Mouse (Mus musculus): ENCODE data around the gene Stat6. TPM values are rescaled to one million over a fixed set of nuclear protein-coding genes. Genes with fewer than 3 reads are reported as not detected.

Gene Stat6
- 33.1 and 37.6 TPM in 2 replicates for polyA plus RNA-seq (2015; fragmentation: Nextera tagmentation; extraction: Ambion mirVana)

DNA sequence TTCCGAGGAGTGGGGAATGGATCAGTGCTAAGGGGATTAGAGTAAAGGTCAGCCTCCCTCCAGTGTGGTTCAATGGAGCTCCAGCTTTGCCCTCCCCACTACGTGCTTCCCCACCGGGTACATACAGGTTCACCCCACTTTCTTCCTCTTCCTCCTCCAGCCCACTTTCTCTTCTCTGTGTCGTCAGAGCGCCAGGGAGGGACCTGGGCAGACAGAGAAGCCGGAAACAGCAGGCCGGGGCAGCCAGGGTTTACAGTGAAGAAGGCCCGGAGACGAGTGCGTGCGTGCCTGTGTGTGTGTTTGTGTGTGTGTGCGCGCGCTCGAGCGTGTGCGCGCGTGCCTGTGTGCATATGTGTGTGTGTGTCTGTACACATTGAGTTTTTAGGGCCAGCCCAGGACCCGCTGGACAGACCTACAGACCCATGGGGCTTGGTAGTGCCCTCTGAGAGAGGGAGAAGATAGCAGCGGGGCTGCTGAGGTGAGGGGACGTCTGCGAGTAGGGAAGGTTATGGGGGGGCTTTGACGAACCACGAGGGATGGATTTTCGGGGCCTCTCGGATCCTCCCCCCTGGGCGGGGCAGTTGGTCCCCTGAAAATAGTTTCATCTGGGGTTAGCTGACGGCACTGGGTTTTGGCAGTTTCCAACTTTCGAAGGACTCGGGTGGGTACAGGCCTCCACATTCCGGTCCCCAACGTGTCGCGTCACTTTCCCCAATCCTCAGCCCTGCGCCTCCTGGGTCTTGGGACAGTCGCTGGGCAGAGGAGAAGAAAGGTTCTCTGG lies at the start of gene Stat6:
Gene Stat6 (plus strand): TSS at position 215 of the 781 bp plus-strand sequence.
- peak; percentile 56 for ATAC-seq (ENCODE audit: borderline replicate concordance, extremely low read depth, low FRiP score, low TSS enrichment)
- peak within 1 kb of the TSS; percentile 88 for H3K27ac ChIP-seq
- peak within 1 kb of the TSS; percentile 80 for H3K4me2 ChIP-seq
- H3K36me3 ChIP-seq = peaks cover 6% of the 10 kb centered on the region; the same call in 1 of the 2 replicates
- no peaks in the 10 kb centered on the region for H3K9me3 ChIP-seq
- peak within 1 kb of the TSS; percentile 52 for H3K9ac ChIP-seq
- H3K4me3 ChIP-seq = peak within 1 kb of the TSS; percentile 51
- WGBS = 3% methylated on average over 37 of the region's 37 CpGs
- H3K4me1 ChIP-seq = peaks cover 24% of the 10 kb centered on the region
- H3K27me3 ChIP-seq = no peaks in the 10 kb centered on the region

DNA sequence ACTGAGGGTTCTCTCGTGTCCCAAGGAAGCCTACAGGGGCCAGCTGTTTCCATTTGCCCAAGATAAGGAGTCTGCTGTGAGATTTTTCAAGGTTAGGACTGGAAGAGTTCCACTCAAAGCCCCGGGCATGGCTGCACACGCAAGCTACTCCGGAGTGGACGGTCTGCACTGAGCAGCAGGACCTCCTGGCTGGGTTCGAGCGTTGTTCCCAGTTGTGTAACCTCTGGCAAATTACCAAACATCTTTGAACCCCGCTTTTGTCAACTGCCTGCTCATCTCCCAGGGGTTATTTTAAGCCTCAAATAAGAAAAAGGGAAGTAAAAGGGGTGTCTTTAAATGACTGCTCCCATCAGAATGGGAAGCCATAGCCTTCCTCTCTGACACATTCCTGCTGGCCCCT lies 48.4 kb upstream of the Stat6 start:
- H3K27me3 ChIP-seq = no peaks in the 10 kb centered on the region
- no peaks in the 10 kb centered on the region for H3K9me3 ChIP-seq
- no peak for ATAC-seq (ENCODE audit: borderline replicate concordance, extremely low read depth, low FRiP score, low TSS enrichment)
- WGBS = 51% methylated on average over 8 of the region's 8 CpGs
- 0 out of 2 replicates have a peak overlapping the region, but pooled peaks have one; percentile 2 for H3K27ac ChIP-seq
- no peak overlapping the region for H3K4me3 ChIP-seq
- H3K9ac ChIP-seq = no peak overlapping the region
- peaks cover 17% of the 10 kb centered on the region for H3K36me3 ChIP-seq
- peaks cover 78% of the 10 kb centered on the region for H3K4me1 ChIP-seq
- no peak overlapping the region for H3K4me2 ChIP-seq

DNA sequence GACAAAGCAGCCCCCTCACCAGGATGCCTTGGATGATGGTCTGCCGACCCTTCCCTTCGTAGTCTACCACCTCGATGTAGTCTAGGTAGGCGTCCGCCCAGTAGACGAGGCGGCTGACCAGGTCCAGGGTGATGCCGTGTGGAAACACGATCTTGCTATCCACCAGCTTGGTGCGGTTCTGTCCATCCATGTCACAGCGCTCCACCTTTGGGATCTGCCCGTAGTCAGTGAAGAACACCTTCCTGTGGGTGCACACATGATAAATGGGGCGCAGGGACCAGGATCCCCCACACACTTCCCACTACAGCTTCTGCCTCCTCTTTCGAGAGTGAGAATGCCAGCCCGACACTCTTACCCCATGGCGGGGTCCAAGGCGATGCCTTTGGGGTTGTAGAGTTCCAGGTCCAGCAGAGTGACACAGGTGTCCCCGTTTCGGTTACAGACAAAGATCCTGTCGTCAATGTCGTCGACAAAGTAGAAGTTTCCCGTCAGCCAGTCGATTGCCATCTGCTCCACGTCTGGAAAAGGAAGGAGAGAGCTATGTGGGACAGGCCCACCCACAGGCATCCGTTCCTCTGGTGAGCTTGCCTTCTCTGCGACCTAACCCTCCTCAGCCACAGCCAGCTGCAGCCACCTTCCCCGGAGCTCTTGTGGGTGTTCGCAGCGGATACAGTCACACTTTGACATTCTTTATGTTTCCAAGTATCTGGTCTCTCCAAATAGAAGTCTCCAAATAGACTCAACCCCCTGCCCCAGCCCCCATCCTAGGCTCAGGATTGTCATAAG lies 47.7 kb upstream of the Stat6 start:
- Histone ChIP-seq H3K9ac (no peak overlapping the region), H3K36me3 (peaks cover 11% of the 10 kb centered on the region), H3K4me2 (no peak overlapping the region), H3K27me3 (no peaks in the 10 kb centered on the region), H3K4me3 (no peak overlapping the region), H3K4me1 (peaks cover 86% of the 10 kb centered on the region), H3K27ac (peak overlapping the region; percentile 83), H3K9me3 (no peaks in the 10 kb centered on the region)
- 72% methylated on average over 30 of the region's 30 CpGs for WGBS
- no peak for ATAC-seq (ENCODE audit: borderline replicate concordance, extremely low read depth, low FRiP score, low TSS enrichment)

DNA sequence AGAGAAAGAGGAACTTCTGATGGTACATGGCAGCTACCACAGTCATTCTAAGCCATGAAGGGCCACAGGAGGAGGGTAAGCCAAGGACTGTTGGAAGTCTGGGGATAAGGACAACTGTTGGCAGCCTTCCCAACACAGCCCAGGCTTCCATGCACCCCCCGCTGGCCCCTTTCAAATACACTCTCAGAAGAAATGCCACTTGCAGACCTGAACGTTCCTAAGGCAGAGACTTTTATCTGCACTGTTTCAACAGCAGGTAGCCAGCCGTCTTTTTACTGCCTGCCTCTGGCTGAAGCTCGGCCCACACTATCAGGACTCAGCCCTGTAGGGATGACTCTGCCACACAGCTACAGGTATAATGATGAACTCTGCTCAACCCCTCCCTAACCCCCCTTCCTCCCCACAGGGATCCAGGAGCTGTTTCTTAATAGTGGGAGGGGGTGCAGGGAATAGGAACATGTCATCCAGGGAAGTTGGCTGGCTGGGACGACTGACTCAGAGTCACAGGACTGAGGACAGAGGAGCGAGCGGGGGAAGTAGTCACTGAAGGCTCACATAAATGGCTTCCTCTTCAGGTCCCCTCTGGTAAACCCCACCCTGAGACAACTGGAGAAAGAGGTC lies 46.4 kb upstream of the Stat6 start:
- WGBS = 35% methylated on average over 7 of the region's 7 CpGs
- Histone ChIP-seq H3K27ac (peak overlapping the region; percentile 83), H3K4me3 (no peak overlapping the region), H3K36me3 (peaks cover 8% of the 10 kb centered on the region), H3K27me3 (no peaks in the 10 kb centered on the region), H3K4me2 (peak overlapping the region; percentile 22; the same call in 1 of the 2 replicates), H3K9ac (no peak overlapping the region), H3K9me3 (no peaks in the 10 kb centered on the region), H3K4me1 (peaks cover 92% of the 10 kb centered on the region)
- ATAC-seq (ENCODE audit: borderline replicate concordance, extremely low read depth, low FRiP score, low TSS enrichment) = no peak

DNA sequence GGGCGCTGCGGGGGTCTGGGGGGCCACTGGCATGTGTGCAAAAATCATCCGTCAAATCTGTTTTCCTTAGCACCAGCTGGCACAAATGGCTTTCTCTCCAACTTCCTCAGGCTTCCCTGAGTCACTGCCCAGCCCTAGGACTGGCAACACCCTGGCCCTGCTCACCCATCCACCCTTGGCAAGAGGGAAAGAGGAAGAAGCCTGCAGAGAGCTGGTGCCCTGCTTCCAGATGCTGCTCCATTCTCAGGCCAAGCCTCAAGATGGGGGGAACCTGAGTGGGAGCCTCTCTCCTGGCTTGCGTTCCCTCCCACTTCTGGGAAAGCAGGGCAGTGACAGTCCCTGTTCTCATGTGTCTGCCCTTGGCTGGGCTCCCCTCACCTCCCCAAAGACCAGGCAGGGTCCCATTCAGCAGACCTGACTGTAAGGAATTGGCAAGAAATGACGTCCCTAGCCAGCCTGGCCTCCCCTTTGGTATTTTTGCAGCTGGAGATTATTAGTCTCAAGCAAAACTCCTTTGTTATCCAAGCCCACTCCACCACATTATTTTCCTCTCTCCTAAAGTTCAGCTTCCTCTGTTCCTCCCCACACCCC lies 45.4 kb upstream of the Stat6 start:
- H3K9me3 ChIP-seq = no peaks in the 10 kb centered on the region
- no peak overlapping the region for H3K4me2 ChIP-seq
- WGBS = 64% methylated on average over 5 of the region's 5 CpGs
- no peak for ATAC-seq (ENCODE audit: borderline replicate concordance, extremely low read depth, low FRiP score, low TSS enrichment)
- no peak overlapping the region for H3K4me3 ChIP-seq
- H3K36me3 ChIP-seq = peaks cover 13% of the 10 kb centered on the region
- no peak overlapping the region for H3K9ac ChIP-seq
- H3K27me3 ChIP-seq = no peaks in the 10 kb centered on the region
- H3K27ac ChIP-seq = peak overlapping the region; percentile 83
- H3K4me1 ChIP-seq = peaks cover 86% of the 10 kb centered on the region

DNA sequence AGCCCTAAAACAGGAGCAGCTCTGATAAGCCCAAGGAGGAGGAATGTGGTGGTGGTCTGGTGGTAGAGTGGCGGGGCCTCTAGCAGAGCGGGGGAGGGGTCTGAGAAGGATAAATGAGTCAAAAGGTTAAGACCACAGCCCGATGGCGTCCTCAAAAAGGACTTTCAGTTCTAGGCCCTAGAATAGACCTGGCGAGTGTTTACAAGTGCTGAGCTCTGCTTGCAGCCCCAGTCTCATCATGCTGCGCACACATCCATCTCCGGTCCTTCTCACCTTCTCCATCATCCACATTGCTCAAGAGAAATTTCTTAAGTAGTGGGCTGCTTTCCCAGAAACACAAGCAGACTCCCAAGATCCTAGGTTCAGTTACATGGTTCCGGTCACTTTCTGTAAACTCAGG lies 44.2 kb upstream of the Stat6 start:
- 47% methylated on average over 8 of the region's 8 CpGs for WGBS
- Histone ChIP-seq H3K9me3 (no peaks in the 10 kb centered on the region), H3K27me3 (no peaks in the 10 kb centered on the region), H3K4me2 (no peak overlapping the region), H3K27ac (no peak overlapping the region), H3K9ac (no peak overlapping the region), H3K4me1 (peaks cover 84% of the 10 kb centered on the region), H3K36me3 (peaks cover 9% of the 10 kb centered on the region), H3K4me3 (no peak overlapping the region)
- no peak for ATAC-seq (ENCODE audit: borderline replicate concordance, extremely low read depth, low FRiP score, low TSS enrichment)

DNA sequence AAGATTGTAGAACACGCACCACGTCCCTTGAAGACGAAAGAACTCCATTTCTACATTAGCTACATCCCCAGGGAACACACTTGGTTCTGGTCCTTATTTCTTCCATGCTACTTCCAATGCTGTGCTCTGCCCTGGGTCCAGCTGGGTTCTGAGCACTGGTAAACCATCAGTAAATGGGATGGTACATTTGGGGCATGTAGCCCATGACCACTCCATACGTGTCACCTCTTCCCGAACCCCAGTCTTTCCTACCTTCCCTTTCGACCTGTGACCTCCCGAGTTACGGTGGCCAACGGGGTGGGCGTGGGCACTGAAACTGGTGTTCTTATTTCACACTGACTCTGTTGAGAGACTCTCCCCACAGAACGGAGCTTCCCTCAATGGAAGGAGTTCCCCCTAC lies 43.5 kb upstream of the Stat6 start:
- no peak overlapping the region for H3K4me2 ChIP-seq
- H3K4me1 ChIP-seq = peaks cover 87% of the 10 kb centered on the region
- ATAC-seq (ENCODE audit: borderline replicate concordance, extremely low read depth, low FRiP score, low TSS enrichment) = no peak
- H3K27me3 ChIP-seq = no peaks in the 10 kb centered on the region
- H3K27ac ChIP-seq = peak overlapping the region; percentile 85
- no peaks in the 10 kb centered on the region for H3K9me3 ChIP-seq
- 76% methylated on average over 11 of the region's 11 CpGs for WGBS
- H3K4me3 ChIP-seq = no peak overlapping the region
- H3K9ac ChIP-seq = no peak overlapping the region
- H3K36me3 ChIP-seq = peaks cover 14% of the 10 kb centered on the region; the same call in 1 of the 2 replicates

DNA sequence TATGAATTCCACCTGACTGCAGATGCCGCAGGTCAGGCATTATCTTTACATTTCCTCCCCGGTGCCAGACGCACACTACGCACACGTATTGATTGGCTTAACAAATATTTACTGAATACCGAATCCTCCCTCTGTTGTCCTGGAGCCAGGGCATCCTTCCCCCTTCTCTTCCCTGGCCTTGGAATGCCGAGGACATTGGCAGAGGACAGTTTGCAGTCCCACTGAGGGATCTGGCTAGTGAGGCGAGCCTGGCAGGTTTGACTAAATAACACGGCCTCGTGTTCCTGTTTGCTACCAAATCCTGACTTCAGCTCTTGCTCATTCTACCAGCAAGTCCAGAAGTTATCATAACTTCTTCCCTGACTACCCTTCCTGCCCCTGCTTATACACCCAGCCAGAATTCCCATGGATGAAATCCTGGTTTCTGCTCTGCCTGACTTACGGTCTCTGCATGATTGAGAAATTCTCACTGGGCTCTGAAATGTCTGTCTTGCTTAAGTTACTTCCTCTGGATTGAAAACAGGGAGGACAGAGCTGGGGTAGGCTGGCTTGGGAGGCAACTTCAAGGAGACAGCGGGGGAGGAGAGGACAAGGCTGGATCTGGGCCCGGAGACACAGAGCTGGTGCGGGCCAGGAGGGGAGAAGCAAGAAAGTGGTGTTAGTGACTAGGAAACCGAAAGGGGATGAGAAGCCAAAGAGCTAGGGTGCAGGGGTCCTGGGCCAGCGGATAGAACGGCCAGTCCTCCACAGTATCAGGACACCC lies 42.8 kb upstream of the Stat6 start:
- peaks cover 87% of the 10 kb centered on the region for H3K4me1 ChIP-seq
- peaks cover 15% of the 10 kb centered on the region; the same call in 1 of the 2 replicates for H3K36me3 ChIP-seq
- H3K27me3 ChIP-seq = no peaks in the 10 kb centered on the region
- no peaks in the 10 kb centered on the region for H3K9me3 ChIP-seq
- no peak overlapping the region for H3K4me3 ChIP-seq
- no peak overlapping the region for H3K9ac ChIP-seq
- peak overlapping the region; percentile 85 for H3K27ac ChIP-seq
- WGBS = 32% methylated on average over 17 of the region's 17 CpGs
- H3K4me2 ChIP-seq = no peak overlapping the region
- peak; percentile 73 for ATAC-seq (ENCODE audit: borderline replicate concordance, extremely low read depth, low FRiP score, low TSS enrichment)

DNA sequence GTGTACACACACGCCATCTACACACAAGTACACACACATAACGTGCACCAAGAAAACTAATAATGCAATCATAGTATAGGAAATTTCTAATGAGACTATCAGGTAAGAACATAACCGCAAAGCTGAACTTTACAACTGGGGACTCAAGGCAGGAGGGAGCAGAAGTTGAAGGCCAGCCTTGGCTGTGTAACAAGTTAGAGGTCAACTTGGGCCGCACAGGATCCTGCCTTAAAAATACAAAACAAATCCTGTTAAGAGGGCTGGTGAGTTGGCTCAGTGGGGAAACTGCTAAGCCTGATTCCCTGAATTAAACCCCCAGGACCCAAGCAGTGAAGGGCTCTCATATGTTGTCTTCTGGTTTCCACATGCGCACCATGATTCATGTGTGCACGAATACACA lies 40.6 kb upstream of the Stat6 start:
- 96% methylated on average over 6 of the region's 6 CpGs for WGBS
- Histone ChIP-seq H3K36me3 (peaks cover 35% of the 10 kb centered on the region), H3K27ac (no peak overlapping the region), H3K4me2 (no peak overlapping the region), H3K9ac (no peak overlapping the region), H3K4me1 (peaks cover 72% of the 10 kb centered on the region), H3K4me3 (no peak overlapping the region), H3K27me3 (no peaks in the 10 kb centered on the region), H3K9me3 (no peaks in the 10 kb centered on the region)
- no peak for ATAC-seq (ENCODE audit: borderline replicate concordance, extremely low read depth, low FRiP score, low TSS enrichment)

DNA sequence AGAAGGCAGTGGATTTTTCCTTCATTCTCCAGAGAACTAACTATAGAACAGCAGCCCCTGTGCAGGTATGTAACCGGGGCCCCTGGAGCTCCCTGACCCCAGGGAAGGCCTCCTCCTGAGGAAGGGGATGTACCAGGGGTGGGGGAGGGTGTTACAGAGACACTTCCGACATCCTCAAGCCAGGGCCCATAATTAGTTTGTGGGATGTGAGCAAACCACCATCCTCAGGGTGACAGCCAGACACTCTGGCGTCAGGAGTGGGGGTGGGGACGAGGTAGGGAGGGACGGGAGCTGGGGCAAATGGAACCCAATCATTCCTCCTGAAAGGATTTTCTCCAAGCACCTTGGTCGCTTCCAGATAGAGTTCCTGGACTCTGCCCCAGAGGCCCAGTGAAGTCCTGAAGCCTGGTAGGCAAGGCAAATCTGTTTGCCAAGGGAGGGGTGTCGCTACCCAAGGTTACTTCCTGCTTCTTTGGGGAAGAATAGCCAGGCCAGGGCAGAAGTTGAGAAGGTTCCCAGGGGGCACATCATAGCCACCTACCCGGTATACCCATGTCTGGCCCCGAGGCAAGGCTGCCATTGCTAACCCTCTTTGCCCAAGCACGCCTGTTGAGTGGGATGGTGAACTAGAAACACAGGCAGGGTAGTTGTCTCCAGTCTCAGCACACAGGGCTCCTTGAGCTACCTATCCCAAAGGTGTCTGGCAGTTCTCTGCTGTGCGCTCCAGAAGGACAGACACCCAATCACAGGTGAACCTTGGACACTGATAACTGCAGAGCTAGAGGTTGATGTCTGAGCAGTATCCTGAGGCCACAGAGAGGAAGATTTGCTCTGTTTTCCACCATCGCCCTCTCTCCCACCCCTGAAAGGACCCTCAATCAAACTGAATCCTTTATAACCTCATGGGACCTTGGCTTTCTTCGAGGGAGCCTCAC lies 39.1 kb upstream of the Stat6 start:
- 62% methylated on average over 13 of the region's 13 CpGs for WGBS
- Histone ChIP-seq H3K9ac (no peak overlapping the region), H3K27me3 (no peaks in the 10 kb centered on the region), H3K4me2 (no peak overlapping the region), H3K27ac (peak overlapping the region; percentile 52), H3K4me1 (peaks cover 58% of the 10 kb centered on the region), H3K9me3 (no peaks in the 10 kb centered on the region), H3K36me3 (peaks cover 37% of the 10 kb centered on the region), H3K4me3 (no peak overlapping the region)
- ATAC-seq (ENCODE audit: borderline replicate concordance, extremely low read depth, low FRiP score, low TSS enrichment) = no peak
